Mouse (Mus musculus): Measurements from ENCODE around the gene Limd2. TPM values are rescaled to one million over a fixed set of nuclear protein-coding genes. Genes with fewer than 3 reads are reported as not detected.

Limd2 gene
- polyA plus RNA-seq, 1 experiment: 305 TPM

GRCm38 (mm10) chr11:106162237-106162636, 1.6 kb upstream of the Limd2 start:
- no peak overlapping the region for H3K4me3 ChIP-seq (ENCODE audit: extremely low read depth, insufficient read depth, insufficient read length)
- peak overlapping the region; percentile 98 for H3K27ac ChIP-seq (ENCODE audit: insufficient read depth, low read length)
- peaks cover 25% of the 10 kb centered on the region; the same call in 1 of the 2 replicates for H3K4me1 ChIP-seq (ENCODE audit: control insufficient read depth, insufficient read depth, insufficient read length)
- TF ChIP-seq CTCF (IDR thresholded peaks at IDR 0.05; ENCODE audit: extremely low read depth, insufficient read depth, insufficient read length, insufficient replicate concordance): no peak
- TF ChIP-seq POLR2A (IDR thresholded peaks at IDR 0.05; ENCODE audit: low read depth, low read length): no peak
- peaks cover 27% of the 10 kb centered on the region for H3K36me3 ChIP-seq (ENCODE audit: control insufficient read depth, insufficient read depth, low read length)
- H3K27me3 ChIP-seq (ENCODE audit: control insufficient read depth, insufficient read depth, low read length): no peaks in the 10 kb centered on the region
- 58% methylated on average over 2 of the region's 2 CpGs for WGBS
- no peak for DNase-seq (ENCODE audit: low read depth in 1 of 2, low spot score in 2 of 2)

GRCm38 (mm10) chr11:106159921-106160840, 479 bp downstream of the Limd2 start:
- DNase-seq (ENCODE audit: low read depth in 1 of 2, low spot score in 2 of 2): peak; percentile 46 to 84
- Histone ChIP-seq H3K4me1 (ENCODE audit: control insufficient read depth, insufficient read depth, insufficient read length) (peaks cover 33% of the 10 kb centered on the region; the same call in 1 of the 2 replicates), H3K27ac (ENCODE audit: insufficient read depth, low read length) (peak overlapping the region; percentile 100), H3K27me3 (ENCODE audit: control insufficient read depth, insufficient read depth, low read length) (no peaks in the 10 kb centered on the region), H3K4me3 (ENCODE audit: extremely low read depth, insufficient read depth, insufficient read length) (peak overlapping the region; percentile 97), H3K36me3 (ENCODE audit: control insufficient read depth, insufficient read depth, low read length) (peaks cover 40% of the 10 kb centered on the region)
- WGBS: under 1% methylated on average over 72 of the region's 106 CpGs
- TF ChIP-seq CTCF (IDR thresholded peaks at IDR 0.05; ENCODE audit: extremely low read depth, insufficient read depth, insufficient read length, insufficient replicate concordance) (no peak), POLR2A (IDR thresholded peaks at IDR 0.05; ENCODE audit: low read depth, low read length) (peak; percentile 50)

GRCm38 (mm10) chr11:106159216-106159920, 1.3 kb downstream of the Limd2 start:
- TF ChIP-seq POLR2A (IDR thresholded peaks at IDR 0.05; ENCODE audit: low read depth, low read length) (peak; percentile 38), CTCF (IDR thresholded peaks at IDR 0.05; ENCODE audit: extremely low read depth, insufficient read depth, insufficient read length, insufficient replicate concordance) (no peak)
- DNase-seq (ENCODE audit: low read depth in 1 of 2, low spot score in 2 of 2): peak; percentile 83 to 91
- peaks cover 40% of the 10 kb centered on the region for H3K36me3 ChIP-seq (ENCODE audit: control insufficient read depth, insufficient read depth, low read length)
- H3K27me3 ChIP-seq (ENCODE audit: control insufficient read depth, insufficient read depth, low read length): no peaks in the 10 kb centered on the region
- WGBS: 1% methylated on average over 20 of the region's 25 CpGs
- peaks cover 28% of the 10 kb centered on the region; the same call in 1 of the 2 replicates for H3K4me1 ChIP-seq (ENCODE audit: control insufficient read depth, insufficient read depth, insufficient read length)
- H3K27ac ChIP-seq (ENCODE audit: insufficient read depth, low read length): peak overlapping the region; percentile 100
- peak overlapping the region; percentile 97 for H3K4me3 ChIP-seq (ENCODE audit: extremely low read depth, insufficient read depth, insufficient read length)

GRCm38 (mm10) chr11:106158930-106159215, 1.8 kb downstream of the Limd2 start:
- DNase-seq (ENCODE audit: low read depth in 1 of 2, low spot score in 2 of 2): no peak
- WGBS: 3% methylated on average over 9 of the region's 9 CpGs
- Histone ChIP-seq H3K4me1 (ENCODE audit: control insufficient read depth, insufficient read depth, insufficient read length) (peaks cover 25% of the 10 kb centered on the region; the same call in 1 of the 2 replicates), H3K36me3 (ENCODE audit: control insufficient read depth, insufficient read depth, low read length) (peaks cover 40% of the 10 kb centered on the region), H3K27ac (ENCODE audit: insufficient read depth, low read length) (peak overlapping the region; percentile 99), H3K4me3 (ENCODE audit: extremely low read depth, insufficient read depth, insufficient read length) (peak overlapping the region; percentile 97), H3K27me3 (ENCODE audit: control insufficient read depth, insufficient read depth, low read length) (no peaks in the 10 kb centered on the region)
- TF ChIP-seq POLR2A (IDR thresholded peaks at IDR 0.05; ENCODE audit: low read depth, low read length) (no peak), CTCF (IDR thresholded peaks at IDR 0.05; ENCODE audit: extremely low read depth, insufficient read depth, insufficient read length, insufficient replicate concordance) (no peak)

- H3K36me3 ChIP-seq (ENCODE audit: control insufficient read depth, insufficient read depth, low read length): peaks cover 36% of the 10 kb centered on the region
- H3K27me3 ChIP-seq (ENCODE audit: control insufficient read depth, insufficient read depth, low read length): no peaks in the 10 kb centered on the region
- 23% methylated on average over 14 of the region's 14 CpGs for WGBS
- peak overlapping the region; percentile 97 for H3K4me3 ChIP-seq (ENCODE audit: extremely low read depth, insufficient read depth, insufficient read length)
- peak; percentile 55 to 59 for DNase-seq (ENCODE audit: low read depth in 1 of 2, low spot score in 2 of 2)
- peak overlapping the region; percentile 99 for H3K27ac ChIP-seq (ENCODE audit: insufficient read depth, low read length)
- peaks cover 23% of the 10 kb centered on the region; the same call in 1 of the 2 replicates for H3K4me1 ChIP-seq (ENCODE audit: control insufficient read depth, insufficient read depth, insufficient read length)
- TF ChIP-seq POLR2A (IDR thresholded peaks at IDR 0.05; ENCODE audit: low read depth, low read length) (no peak), CTCF (IDR thresholded peaks at IDR 0.05; ENCODE audit: extremely low read depth, insufficient read depth, insufficient read length, insufficient replicate concordance) (peak; percentile 80; the same call in 1 of the 2 replicates)
Observed at GRCm38 (mm10) chr11:106158081-106158929, 2.4 kb downstream of the Limd2 start.

- DNase-seq (ENCODE audit: low read depth in 1 of 2, low spot score in 2 of 2): no peak
- H3K4me3 ChIP-seq (ENCODE audit: extremely low read depth, insufficient read depth, insufficient read length): peak overlapping the region; percentile 97; the same call in 1 of the 2 replicates
- no peaks in the 10 kb centered on the region for H3K27me3 ChIP-seq (ENCODE audit: control insufficient read depth, insufficient read depth, low read length)
- H3K27ac ChIP-seq (ENCODE audit: insufficient read depth, low read length): peak overlapping the region; percentile 99
- TF ChIP-seq CTCF (IDR thresholded peaks at IDR 0.05; ENCODE audit: extremely low read depth, insufficient read depth, insufficient read length, insufficient replicate concordance): no peak
- TF ChIP-seq POLR2A (IDR thresholded peaks at IDR 0.05; ENCODE audit: low read depth, low read length): no peak
- H3K4me1 ChIP-seq (ENCODE audit: control insufficient read depth, insufficient read depth, insufficient read length): peaks cover 22% of the 10 kb centered on the region; the same call in 1 of the 2 replicates
- 68% methylated on average over 7 of the region's 7 CpGs for WGBS
- H3K36me3 ChIP-seq (ENCODE audit: control insufficient read depth, insufficient read depth, low read length): peaks cover 42% of the 10 kb centered on the region
Observed at GRCm38 (mm10) chr11:106157154-106157553, 3.5 kb downstream of the Limd2 start.
